Mouse (Mus musculus) ES-Bruce4 (cell line): Measurements from ENCODE around the gene Pip5k1b. TPM values are rescaled to one million over a fixed set of nuclear protein-coding genes. Genes with fewer than 3 reads are reported as not detected.

ENCODE experiments used
- H3K27ac ChIP-seq: 2 replicates; pipeline ENCODE4 v1.5.1; 2012; ENCODE audit warnings: low read length, inconsistent platforms; ENCODE audit not compliant: insufficient read depth
- H3K27me3 ChIP-seq: 2 replicates; pipeline ENCODE4 v1.6.1; 2012; ENCODE audit warnings: mild to moderate bottlenecking, low read length, inconsistent platforms; ENCODE audit not compliant: control insufficient read depth, poor library complexity, insufficient read depth, severe bottlenecking
- H3K36me3 ChIP-seq: 2 replicates; pipeline ENCODE4 v1.6.1; 2012; ENCODE audit warnings: inconsistent platforms, mild to moderate bottlenecking, low read length, moderate library complexity; ENCODE audit not compliant: control insufficient read depth, poor library complexity, insufficient read depth, severe bottlenecking
- H3K4me1 ChIP-seq: one replicate; pipeline ENCODE4 v1.8.1; 2011; ENCODE audit warnings: low read length; ENCODE audit not compliant: control insufficient read depth, insufficient read depth
- H3K4me3 ChIP-seq: 2 replicates; pipeline ENCODE4 v1.5.1; 2011; ENCODE audit warnings: low read depth, mild to moderate bottlenecking, low read length
- H3K9ac ChIP-seq: 2 replicates; pipeline ENCODE4 v1.6.1; 2012; ENCODE audit warnings: low read depth, mild to moderate bottlenecking, inconsistent platforms; ENCODE audit not compliant: poor library complexity, severe bottlenecking
- H3K9me3 ChIP-seq: replicated peaks from 2 replicates; pipeline ENCODE4 v1.6.1; 2012; ENCODE audit warnings: mild to moderate bottlenecking, low read length, inconsistent platforms; ENCODE audit not compliant: control insufficient read depth, poor library complexity, insufficient read depth, severe bottlenecking
- CTCF ChIP-seq: IDR thresholded peaks from one replicate; pipeline ENCODE4 v1.8.1; 2011; ENCODE audit warnings: low read depth, low read length
- EP300 ChIP-seq: IDR thresholded peaks from 2 replicates; pipeline ENCODE4 v1.6.1; 2011; ENCODE audit warnings: low read depth, low read length; ENCODE audit not compliant: insufficient read depth
- POLR2A ChIP-seq: IDR thresholded peaks from one replicate; pipeline ENCODE4 v1.8.1; 2011; ENCODE audit warnings: low read length; ENCODE audit not compliant: insufficient read depth
- polyA plus RNA-seq: library from polyadenylated mRNA; stranded (reverse); fragments of >200 nt; gene quantifications from 2 replicates; pipeline ENCODE4 v1.2.4, GENCODE M21; 2011; ENCODE audit warnings: low read depth; ENCODE audit not compliant: missing spikeins, insufficient read depth, insufficient read length

Gene Pip5k1b
- polyA plus RNA-seq, 1 experiment = 4.0 TPM

GRCm38 (mm10) chr19:24344501-24344900 lies 211.2 kb downstream of the Pip5k1b start:
- no peaks in the 10 kb centered on the region for H3K36me3 ChIP-seq
- H3K27me3 ChIP-seq = no peaks in the 10 kb centered on the region
- no peak overlapping the region for H3K27ac ChIP-seq
- no peak overlapping the region for H3K4me3 ChIP-seq
- no peaks in the 10 kb centered on the region for H3K4me1 ChIP-seq
- H3K9ac ChIP-seq = no peak overlapping the region
- no peak for TF ChIP-seq EP300
- TF ChIP-seq POLR2A = no peak
- TF ChIP-seq CTCF = no peak
- no peaks in the 10 kb centered on the region for H3K9me3 ChIP-seq

- Histone ChIP-seq H3K36me3 (no peaks in the 10 kb centered on the region), H3K4me3 (no peak overlapping the region), H3K27ac (no peak overlapping the region), H3K27me3 (no peaks in the 10 kb centered on the region), H3K9me3 (no peaks in the 10 kb centered on the region), H3K4me1 (no peaks in the 10 kb centered on the region), H3K9ac (no peak overlapping the region)
- TF ChIP-seq EP300 (no peak), CTCF (no peak), POLR2A (no peak)
Observed at GRCm38 (mm10) chr19:24342786-24343185, 212.9 kb downstream of the Pip5k1b start.

- no peaks in the 10 kb centered on the region for H3K36me3 ChIP-seq
- H3K27ac ChIP-seq = no peak overlapping the region
- no peak overlapping the region for H3K9ac ChIP-seq
- no peaks in the 10 kb centered on the region for H3K4me1 ChIP-seq
- no peaks in the 10 kb centered on the region for H3K27me3 ChIP-seq
- TF ChIP-seq CTCF (no peak), POLR2A (no peak), EP300 (no peak)
- no peak overlapping the region for H3K4me3 ChIP-seq
- no peaks in the 10 kb centered on the region for H3K9me3 ChIP-seq
Observed at GRCm38 (mm10) chr19:24336370-24337076, 219.1 kb downstream of the Pip5k1b start.

- Histone ChIP-seq H3K27ac (no peak overlapping the region), H3K4me1 (no peaks in the 10 kb centered on the region), H3K9ac (no peak overlapping the region), H3K27me3 (no peaks in the 10 kb centered on the region), H3K36me3 (no peaks in the 10 kb centered on the region), H3K9me3 (no peaks in the 10 kb centered on the region), H3K4me3 (no peak overlapping the region)
- TF ChIP-seq POLR2A = no peak
- no peak for TF ChIP-seq EP300
- no peak for TF ChIP-seq CTCF
Observed at GRCm38 (mm10) chr19:24335611-24336343, 219.9 kb downstream of the Pip5k1b start.

GRCm38 (mm10) chr19:24332956-24333355 lies 222.7 kb downstream of the Pip5k1b start:
- TF ChIP-seq POLR2A (no peak), CTCF (no peak), EP300 (no peak)

GRCm38 (mm10) chr19:24331274-24331673 lies 224.4 kb downstream of the Pip5k1b start:
- no peaks in the 10 kb centered on the region for H3K36me3 ChIP-seq
- no peak overlapping the region for H3K27ac ChIP-seq

More at GRCm38 (mm10) chr19:24332956-24333355, 222.7 kb downstream of the Pip5k1b start:
- Histone ChIP-seq H3K36me3 (no peaks in the 10 kb centered on the region), H3K4me3 (no peak overlapping the region), H3K4me1 (no peaks in the 10 kb centered on the region), H3K27me3 (no peaks in the 10 kb centered on the region; the same call in 1 of the 2 replicates), H3K9me3 (no peaks in the 10 kb centered on the region), H3K9ac (no peak overlapping the region), H3K27ac (no peak overlapping the region)

More at GRCm38 (mm10) chr19:24331274-24331673, 224.4 kb downstream of the Pip5k1b start:
- Histone ChIP-seq H3K4me3 (no peak overlapping the region), H3K27me3 (no peaks in the 10 kb centered on the region; the same call in 1 of the 2 replicates), H3K4me1 (no peaks in the 10 kb centered on the region), H3K9ac (no peak overlapping the region), H3K9me3 (no peaks in the 10 kb centered on the region)
- TF ChIP-seq CTCF (no peak), EP300 (no peak), POLR2A (no peak)
